Mouse (Mus musculus) neural tube, embryonic 11.5 days (tissue): ENCODE data around the gene Gna15. TPM values are rescaled to one million over a fixed set of nuclear protein-coding genes. Genes with fewer than 3 reads are reported as not detected.

Experiments
- ATAC-seq: fragments of 200-750 bp; cut with Nextera tagmentation; 2 replicates; pipeline ENCODE4 v1.8.0; 2017; ENCODE audit warnings: moderate number of reproducible peaks, mild to moderate bottlenecking, moderate TSS enrichment, moderate library complexity; ENCODE audit not compliant: insufficient read depth, low FRiP score, low TSS enrichment
- DNase-seq: peaks from one replicate; pipeline ENCODE4 v3.0.0-alpha.2; 2015; ENCODE audit warnings: low spot score
- H3K27ac ChIP-seq: fragments of 300-500 bp; sonication (generic); 2 replicates; pipeline ENCODE4 v1.5.1; 2014; ENCODE audit warnings: low read depth, mild to moderate bottlenecking, low read length
- H3K27me3 ChIP-seq: fragments of 300-500 bp; sonication (generic); 2 replicates; pipeline ENCODE4 v1.6.1; 2014; ENCODE audit warnings: mild to moderate bottlenecking, low read length, mixed read lengths; ENCODE audit not compliant: control insufficient read depth, insufficient read depth
- H3K36me3 ChIP-seq: fragments of 300-500 bp; sonication (generic); 2 replicates; pipeline ENCODE4 v1.6.1; 2014; ENCODE audit warnings: mild to moderate bottlenecking, low read length, moderate library complexity, mixed read lengths; ENCODE audit not compliant: control insufficient read depth, insufficient read depth
- H3K4me1 ChIP-seq: fragments of 300-500 bp; sonication (generic); 2 replicates; pipeline ENCODE4 v1.6.1; 2014; ENCODE audit warnings: low read length, mixed read lengths; ENCODE audit not compliant: control insufficient read depth, insufficient read depth
- H3K4me2 ChIP-seq: fragments of 300-500 bp; sonication (generic); 2 replicates; pipeline ENCODE4 v1.6.1; 2014; ENCODE audit warnings: low read depth, mild to moderate bottlenecking, moderate library complexity
- H3K4me3 ChIP-seq: fragments of 300-500 bp; sonication (generic); 2 replicates; pipeline ENCODE4 v1.5.1; 2014; ENCODE audit warnings: low read depth, low read length
- H3K9ac ChIP-seq: fragments of 300-500 bp; sonication (generic); 2 replicates; pipeline ENCODE4 v1.6.1; 2014; ENCODE audit warnings: mild to moderate bottlenecking, low read length
- H3K9me3 ChIP-seq: fragments of 300-500 bp; sonication (generic); 2 replicates; pipeline ENCODE4 v1.6.1; 2016; ENCODE audit warnings: low read length; ENCODE audit not compliant: control insufficient read depth
- WGBS: fragments of 180-500 bp; shearing (Covaris S2); extraction: QIAGEN DNeasy Blood & Tissue Kit; methylation state at CpG from one replicate; pipeline ENCODE4 v1.1.7; 2014; 5-methylcytosine and 5-hydroxymethylcytosine counted together
- polyA plus RNA-seq: library from polyadenylated mRNA; unstranded; fragments of >200 nt; fragmentation: Nextera tagmentation; extraction: Ambion mirVana; gene quantifications from 2 replicates; pipeline ENCODE4 v1.2.1, GENCODE M21; 2014

Gna15 gene
- polyA plus RNA-seq, 1 experiment from 2014 or later = 0.41 TPM

GRCm38 (mm10) chr10:81466066-81466465 is 58.0 kb downstream of the Gna15 start:
- WGBS = 86% methylated on average over 2 of the region's 2 CpGs
- DNase-seq = no peak

GRCm38 (mm10) chr10:81465265-81465645 is 58.8 kb downstream of the Gna15 start:
- Histone ChIP-seq H3K4me3 (no peak overlapping the region), H3K36me3 (no peaks in the 10 kb centered on the region), H3K9ac (no peak overlapping the region), H3K4me1 (0 out of 2 replicates have a peak, but pooled peaks cover 10% of the 10 kb centered on the region), H3K9me3 (no peaks in the 10 kb centered on the region), H3K4me2 (no peak overlapping the region), H3K27ac (no peak overlapping the region), H3K27me3 (peaks cover 57% of the 10 kb centered on the region)
- WGBS = 1% methylated on average over 5 of the region's 5 CpGs
- DNase-seq (no peak), ATAC-seq (peak; percentile 13; the same call in 1 of the 2 replicates)

More at GRCm38 (mm10) chr10:81466066-81466465, 58.0 kb downstream of the Gna15 start:
- no peak overlapping the region for H3K9ac ChIP-seq
- H3K27me3 ChIP-seq = peaks cover 49% of the 10 kb centered on the region
- 0 out of 2 replicates have a peak, but pooled peaks cover 10% of the 10 kb centered on the region for H3K4me1 ChIP-seq
- no peak overlapping the region for H3K4me2 ChIP-seq
- H3K27ac ChIP-seq = no peak overlapping the region
- H3K9me3 ChIP-seq = no peaks in the 10 kb centered on the region
- H3K4me3 ChIP-seq = no peak overlapping the region
- H3K36me3 ChIP-seq = no peaks in the 10 kb centered on the region
- ATAC-seq = no peak

GRCm38 (mm10) chr10:81464405-81465264 is 59.4 kb downstream of the Gna15 start:
- ATAC-seq = peak; percentile 87
- no peaks in the 10 kb centered on the region for H3K9me3 ChIP-seq
- H3K4me2 ChIP-seq = peak overlapping the region; percentile 63
- peak; percentile 76 for DNase-seq
- WGBS = 3% methylated on average over 33 of the region's 33 CpGs
- H3K27ac ChIP-seq = no peak overlapping the region
- H3K27me3 ChIP-seq = peaks cover 63% of the 10 kb centered on the region
- peak overlapping the region; percentile 36 for H3K4me3 ChIP-seq
- 0 out of 2 replicates have a peak, but pooled peaks cover 10% of the 10 kb centered on the region for H3K4me1 ChIP-seq
- H3K36me3 ChIP-seq = no peaks in the 10 kb centered on the region
- peak overlapping the region; percentile 53 for H3K9ac ChIP-seq

- Histone ChIP-seq H3K9me3 (no peaks in the 10 kb centered on the region), H3K9ac (no peak overlapping the region), H3K27ac (no peak overlapping the region), H3K36me3 (no peaks in the 10 kb centered on the region), H3K4me1 (0 out of 2 replicates have a peak, but pooled peaks cover 10% of the 10 kb centered on the region), H3K4me2 (no peak overlapping the region), H3K27me3 (peaks cover 69% of the 10 kb centered on the region), H3K4me3 (no peak overlapping the region)
- ATAC-seq (no peak), DNase-seq (no peak)
- 72% methylated on average over 4 of the region's 4 CpGs for WGBS
These were observed 60.5 kb downstream of the Gna15 start for GRCm38 (mm10) chr10:81463531-81463930.

- H3K27me3 ChIP-seq = peaks cover 73% of the 10 kb centered on the region
- 0 out of 2 replicates have a peak, but pooled peaks cover 10% of the 10 kb centered on the region for H3K4me1 ChIP-seq
- H3K4me2 ChIP-seq = no peak overlapping the region
- H3K36me3 ChIP-seq = no peaks in the 10 kb centered on the region
- 74% methylated on average over 7 of the region's 7 CpGs for WGBS
- DNase-seq (no peak), ATAC-seq (no peak)
- no peaks in the 10 kb centered on the region for H3K9me3 ChIP-seq
- no peak overlapping the region for H3K9ac ChIP-seq
- H3K27ac ChIP-seq = no peak overlapping the region
- H3K4me3 ChIP-seq = no peak overlapping the region
These were observed 61.1 kb downstream of the Gna15 start for GRCm38 (mm10) chr10:81462917-81463316.

GRCm38 (mm10) chr10:81462415-81462804 is 61.6 kb downstream of the Gna15 start:
- ATAC-seq (no peak), DNase-seq (no peak)
- 39% methylated on average over 7 of the region's 7 CpGs for WGBS
- H3K4me2 ChIP-seq = no peak overlapping the region
- no peak overlapping the region for H3K4me3 ChIP-seq
- 0 out of 2 replicates have a peak, but pooled peaks cover 10% of the 10 kb centered on the region for H3K4me1 ChIP-seq
- no peaks in the 10 kb centered on the region for H3K9me3 ChIP-seq
- no peak overlapping the region for H3K27ac ChIP-seq
- no peak overlapping the region for H3K9ac ChIP-seq
- no peaks in the 10 kb centered on the region for H3K36me3 ChIP-seq
- H3K27me3 ChIP-seq = peaks cover 77% of the 10 kb centered on the region

- Histone ChIP-seq H3K27me3 (peaks cover 77% of the 10 kb centered on the region), H3K9ac (no peak overlapping the region), H3K27ac (no peak overlapping the region), H3K4me1 (0 out of 2 replicates have a peak, but pooled peaks cover 10% of the 10 kb centered on the region), H3K4me2 (no peak overlapping the region), H3K36me3 (no peaks in the 10 kb centered on the region), H3K4me3 (no peak overlapping the region), H3K9me3 (no peaks in the 10 kb centered on the region)
- DNase-seq (no peak), ATAC-seq (no peak)
- 6% methylated on average over 16 of the region's 16 CpGs for WGBS
These were observed 62.2 kb downstream of the Gna15 start for GRCm38 (mm10) chr10:81461673-81462414.

GRCm38 (mm10) chr10:81460951-81461350 is 63.1 kb downstream of the Gna15 start:
- Histone ChIP-seq H3K27me3 (peaks cover 72% of the 10 kb centered on the region), H3K27ac (no peak overlapping the region), H3K4me2 (no peak overlapping the region), H3K36me3 (no peaks in the 10 kb centered on the region), H3K4me1 (0 out of 2 replicates have a peak, but pooled peaks cover 10% of the 10 kb centered on the region), H3K4me3 (no peak overlapping the region), H3K9me3 (no peaks in the 10 kb centered on the region), H3K9ac (no peak overlapping the region)
- ATAC-seq (no peak), DNase-seq (no peak)
- 34% methylated on average over 11 of the region's 11 CpGs for WGBS
